Mouse (Mus musculus) skeletal muscle tissue, adult 2 months (tissue): ENCODE measurements at regions not wholly inside any gene's neighbourhood (a gene's known extent, or its start where the extent isn't known, plus 50 kb on each side); places are given as distances from the start of the nearest gene placed in this dataset.

Experiments used
- DNase-seq: peaks from one replicate; pipeline ENCODE4 v3.0.0-alpha.2; 2012; ENCODE audit warnings: low read depth, low spot score

GRCm38 (mm10) chr13:25347558-25347957, 77.3 kb upstream of the Nrsn1 start:
- DNase-seq: no peak

- DNase-seq: no peak
Measured at GRCm38 (mm10) chr13:25343309-25343708, 73.0 kb upstream of the Nrsn1 start.

GRCm38 (mm10) chr13:25341826-25342225, 71.5 kb upstream of the Nrsn1 start:
- DNase-seq: no peak

- no peak for DNase-seq
Measured at GRCm38 (mm10) chr13:25333803-25334202, 63.5 kb upstream of the Nrsn1 start.
